Mouse (Mus musculus) kidney, adult 2 months (tissue): ENCODE data around the gene Ano1.

Source experiments
- CTCF ChIP-seq: fragments of 200-500 bp; conservative IDR thresholded peaks from 2 replicates; pipeline ENCODE4 v1.5.1; 2011; ENCODE audit warnings: low read depth, mild to moderate bottlenecking, control low read depth, low read length, moderate library complexity, mixed read lengths; ENCODE audit not compliant: insufficient read depth, insufficient read length
- POLR2A ChIP-seq: fragments of 200-500 bp; IDR thresholded peaks from one replicate; pipeline ENCODE4 v1.6.1; 2011; ENCODE audit warnings: low read depth, low read length, control low read depth

DNA sequence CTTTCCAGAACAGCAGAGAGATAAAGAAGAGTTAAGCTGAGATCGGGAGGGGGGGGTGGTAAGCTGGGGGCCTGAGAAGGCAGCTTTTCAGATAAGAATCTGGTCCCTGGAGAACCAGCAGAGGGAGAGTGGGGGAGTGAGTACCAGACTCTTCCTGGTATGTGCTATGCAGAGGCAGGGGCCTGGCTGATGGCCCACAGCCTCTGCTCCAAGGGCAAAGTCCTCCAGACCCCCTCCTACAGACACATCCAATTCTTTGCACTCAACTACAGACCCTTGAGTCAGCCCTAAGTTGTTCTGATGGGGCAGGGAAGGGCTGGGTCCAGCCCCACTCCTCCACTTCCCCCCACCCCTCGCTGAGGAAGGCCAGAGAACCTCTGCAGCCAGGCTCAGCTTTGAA, 61.9 kb downstream of the Ano1 start:
- TF ChIP-seq CTCF (no peak), POLR2A (no peak)
